Mouse (Mus musculus): ENCODE measurements at regions not wholly inside any gene's neighbourhood (a gene's known extent, or its start where the extent isn't known, plus 50 kb on each side); places are given as distances from the start of the nearest gene placed in this dataset.

DNA sequence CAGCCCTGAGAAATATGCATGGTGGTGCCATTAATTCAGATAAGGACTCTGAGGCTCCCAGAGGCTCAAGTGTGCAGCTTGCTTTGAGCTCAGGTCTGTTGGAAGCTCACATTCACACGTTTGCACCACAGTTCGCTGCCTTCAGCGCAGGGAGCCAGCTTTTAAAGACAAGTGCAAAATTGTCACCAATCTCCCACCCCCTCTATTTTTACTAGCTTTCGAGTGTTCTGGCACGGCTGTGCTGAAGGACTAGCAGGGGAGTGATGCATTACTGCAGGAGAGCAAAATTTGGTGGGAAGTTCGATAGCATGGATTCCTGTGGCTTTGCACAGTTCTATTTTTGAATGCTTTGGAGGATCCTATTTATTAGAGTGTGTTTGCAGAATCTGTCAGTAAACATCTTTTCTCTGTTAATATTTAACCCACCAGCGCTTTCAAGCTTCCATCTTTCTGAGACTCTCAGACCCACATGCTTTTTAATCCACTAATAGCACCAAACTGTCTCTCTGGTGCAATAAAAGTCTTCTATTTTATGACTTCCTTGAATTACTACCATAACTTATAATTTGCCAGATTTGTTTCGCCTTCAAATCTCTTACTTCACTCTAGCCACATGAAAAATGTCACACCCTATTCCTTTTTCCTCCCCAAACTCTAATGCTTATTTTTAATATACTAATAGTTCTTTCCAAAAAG is 453.6 kb downstream of the Hsfy2 start:
- Histone ChIP-seq H3K9ac (no peak overlapping the region), H3K27ac (no peak overlapping the region), H3K36me3 (no peaks in the 10 kb centered on the region), H3K4me2 (no peak overlapping the region), H3K4me3 (replicated peaks) (no peak overlapping the region), H3K4me1 (no peaks in the 10 kb centered on the region), H3K27me3 (replicated peaks) (no peaks in the 10 kb centered on the region), H3K9me3 (no peaks in the 10 kb centered on the region)
- 47% methylated on average over 8 of the region's 8 CpGs for WGBS
- no peak for ATAC-seq (ENCODE audit: insufficient read depth, low FRiP score, low read depth)

DNA sequence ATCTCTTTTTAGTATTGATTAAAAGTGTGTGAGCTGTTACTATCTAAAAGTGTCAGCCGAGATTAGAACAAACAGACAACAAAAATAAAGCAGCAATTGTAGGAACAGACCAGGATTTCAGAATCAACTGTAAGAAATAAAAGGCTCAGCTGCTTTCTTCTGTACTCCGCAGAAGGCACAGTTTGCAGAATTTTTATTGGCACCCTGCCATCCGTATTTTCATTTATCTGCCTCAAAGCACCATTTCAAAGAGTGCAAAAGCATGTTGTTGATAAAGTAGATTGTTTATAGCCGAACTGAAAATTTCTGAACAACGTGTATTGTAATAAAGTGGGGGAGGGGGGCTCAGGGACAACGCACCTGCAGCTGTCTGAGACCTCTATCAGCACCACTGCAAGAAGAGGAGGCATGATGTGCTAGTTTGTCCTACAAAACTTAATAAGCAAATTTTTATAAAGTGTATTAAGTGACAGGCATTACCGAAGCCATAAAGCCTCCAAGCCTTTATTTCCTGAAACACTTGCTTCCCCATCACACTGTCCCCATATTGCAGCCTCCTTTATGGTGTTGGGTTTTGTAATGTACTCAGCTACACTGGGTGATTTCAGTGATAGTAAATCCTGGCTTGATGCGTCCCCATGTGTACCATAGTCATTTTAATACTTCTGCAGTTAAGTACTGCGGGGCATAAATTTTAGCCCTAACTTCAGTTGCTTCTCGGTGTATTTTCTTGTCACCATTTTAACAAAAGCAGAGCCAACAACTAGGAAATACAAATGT is 457.8 kb downstream of the Hsfy2 start:
- Histone ChIP-seq H3K27ac (no peak overlapping the region), H3K4me1 (no peaks in the 10 kb centered on the region), H3K36me3 (no peaks in the 10 kb centered on the region), H3K9me3 (no peaks in the 10 kb centered on the region), H3K4me3 (replicated peaks) (no peak overlapping the region), H3K9ac (no peak overlapping the region), H3K4me2 (no peak overlapping the region), H3K27me3 (replicated peaks) (no peaks in the 10 kb centered on the region)
- 72% methylated on average over 10 of the region's 10 CpGs for WGBS
- ATAC-seq (ENCODE audit: insufficient read depth, low FRiP score, low read depth): no peak

DNA sequence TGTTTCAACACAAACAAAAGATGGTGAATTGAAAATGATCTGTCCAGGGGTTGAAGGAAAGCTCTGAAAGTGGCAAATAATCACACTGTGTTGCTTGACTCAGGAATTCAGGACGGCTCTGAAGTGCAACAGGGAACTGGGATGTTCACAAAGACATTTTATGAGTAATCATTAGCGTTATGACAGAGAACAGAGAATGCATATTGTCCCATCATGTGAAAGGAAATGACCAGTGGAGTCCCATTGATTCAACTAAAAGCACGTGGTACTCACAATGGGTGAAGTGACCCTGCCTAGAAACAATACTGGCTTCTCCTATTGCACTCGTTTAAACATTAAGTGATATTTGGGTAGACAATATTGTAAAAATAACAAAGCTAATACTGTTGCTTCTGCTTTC is 466.1 kb downstream of the Hsfy2 start:
- Histone ChIP-seq H3K9me3 (no peaks in the 10 kb centered on the region), H3K4me2 (no peak overlapping the region), H3K9ac (no peak overlapping the region), H3K27me3 (replicated peaks) (no peaks in the 10 kb centered on the region), H3K36me3 (no peaks in the 10 kb centered on the region), H3K27ac (no peak overlapping the region), H3K4me3 (replicated peaks) (no peak overlapping the region), H3K4me1 (no peaks in the 10 kb centered on the region)
- no peak for ATAC-seq (ENCODE audit: insufficient read depth, low FRiP score, low read depth)
- WGBS: 60% methylated on average over 4 of the region's 4 CpGs

DNA sequence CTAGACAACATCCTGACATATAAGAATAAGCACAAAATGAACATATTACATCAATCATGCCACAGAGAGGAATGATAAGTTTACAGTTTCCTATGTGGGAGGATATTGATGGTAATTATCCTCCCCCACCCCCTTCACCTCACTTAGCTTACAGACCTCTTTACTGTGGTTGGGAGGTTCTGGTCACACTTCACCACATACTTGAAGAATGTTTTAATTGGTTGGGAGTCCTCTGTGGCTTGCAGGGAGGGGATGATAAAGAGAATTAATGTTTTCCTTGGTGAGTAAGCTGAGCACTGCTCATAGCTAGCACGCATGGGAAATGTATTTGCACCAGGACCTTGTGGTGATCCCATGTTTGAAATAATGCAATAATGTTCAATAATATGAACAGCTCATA is 468.5 kb downstream of the Hsfy2 start:
- Histone ChIP-seq H3K27ac (no peak overlapping the region), H3K9me3 (no peaks in the 10 kb centered on the region), H3K4me2 (no peak overlapping the region), H3K4me1 (no peaks in the 10 kb centered on the region), H3K4me3 (replicated peaks) (no peak overlapping the region), H3K27me3 (replicated peaks) (no peaks in the 10 kb centered on the region), H3K36me3 (no peaks in the 10 kb centered on the region), H3K9ac (no peak overlapping the region)
- ATAC-seq (ENCODE audit: insufficient read depth, low FRiP score, low read depth): no peak
- WGBS: 61% methylated on average over 1 of the region's 1 CpGs

DNA sequence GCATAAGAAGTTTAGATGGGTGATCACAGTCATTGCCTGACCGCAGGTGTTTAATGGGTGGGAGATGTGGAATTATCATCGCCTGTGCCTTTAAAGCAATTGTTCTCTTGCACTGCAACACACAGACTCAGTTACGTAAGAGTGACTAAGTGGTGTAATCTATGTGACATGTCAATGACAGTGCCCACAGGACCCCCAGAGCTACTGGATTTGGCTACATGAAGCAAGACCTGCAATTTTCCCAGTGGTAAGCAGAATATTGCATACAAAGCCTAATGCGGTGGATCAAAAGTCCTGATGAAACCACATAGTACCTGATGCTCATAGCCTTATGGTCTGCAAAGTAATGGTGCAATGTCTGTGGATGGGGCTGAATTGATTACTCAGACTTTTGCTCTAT is 469.2 kb downstream of the Hsfy2 start:
- no peak for ATAC-seq (ENCODE audit: insufficient read depth, low FRiP score, low read depth)
- H3K4me3 ChIP-seq (replicated peaks): no peak overlapping the region
- 88% methylated on average over 4 of the region's 4 CpGs for WGBS

DNA sequence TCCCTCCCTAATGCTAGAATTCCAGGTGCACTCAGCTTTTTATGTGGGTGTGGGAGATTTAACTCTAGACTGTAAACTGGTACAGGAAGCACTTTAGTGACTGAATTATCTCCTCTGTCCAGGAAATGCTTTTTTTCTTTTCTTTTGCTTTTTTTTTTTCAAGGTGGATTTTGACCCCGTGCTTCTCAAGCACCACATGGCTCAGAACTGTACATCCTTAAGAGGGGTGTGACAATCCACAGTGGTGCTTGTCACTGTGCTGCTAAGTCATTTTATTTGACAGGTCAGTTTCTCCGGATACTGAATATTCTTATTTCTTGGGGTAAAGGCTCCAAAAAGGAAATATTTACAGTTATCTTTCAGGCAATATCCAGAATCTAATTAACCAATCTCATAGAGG is 472.0 kb downstream of the Hsfy2 start:
- H3K4me1 ChIP-seq: no peaks in the 10 kb centered on the region
- H3K9me3 ChIP-seq: no peaks in the 10 kb centered on the region
- H3K4me2 ChIP-seq: no peak overlapping the region
- H3K36me3 ChIP-seq: no peaks in the 10 kb centered on the region
- no peak overlapping the region for H3K4me3 ChIP-seq (replicated peaks)
- H3K27ac ChIP-seq: no peak overlapping the region
- WGBS: 61% methylated on average over 2 of the region's 2 CpGs
- no peaks in the 10 kb centered on the region for H3K27me3 ChIP-seq (replicated peaks)
- H3K9ac ChIP-seq: no peak overlapping the region
- ATAC-seq (ENCODE audit: insufficient read depth, low FRiP score, low read depth): no peak

More for the DNA sequence above, 469.2 kb downstream of the Hsfy2 start:
- no peaks in the 10 kb centered on the region for H3K9me3 ChIP-seq
- no peaks in the 10 kb centered on the region for H3K4me1 ChIP-seq
- no peak overlapping the region for H3K9ac ChIP-seq
- H3K27me3 ChIP-seq (replicated peaks): no peaks in the 10 kb centered on the region
- H3K36me3 ChIP-seq: no peaks in the 10 kb centered on the region
- H3K27ac ChIP-seq: no peak overlapping the region
- no peak overlapping the region for H3K4me2 ChIP-seq

DNA sequence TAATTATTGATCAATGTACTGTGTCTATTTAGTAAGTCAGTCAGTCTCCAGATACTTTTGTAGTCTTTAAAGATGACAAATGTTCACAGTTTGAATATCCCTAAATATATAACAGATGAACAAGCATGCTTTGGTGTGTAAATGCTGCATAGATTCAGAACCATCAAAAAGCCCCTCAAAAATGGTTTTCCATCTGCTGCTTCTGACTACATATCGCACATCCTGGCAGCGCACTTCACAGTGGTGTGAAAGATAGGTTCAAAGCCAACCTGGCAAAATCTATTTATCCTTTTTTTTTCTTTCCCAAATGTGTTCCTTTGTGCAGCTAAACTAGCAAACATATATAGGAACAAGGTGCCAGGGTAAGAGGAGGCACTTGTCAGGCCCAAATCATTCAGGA is 472.9 kb downstream of the Hsfy2 start:
- no peaks in the 10 kb centered on the region for H3K9me3 ChIP-seq
- no peaks in the 10 kb centered on the region for H3K27me3 ChIP-seq (replicated peaks)
- H3K4me3 ChIP-seq (replicated peaks): no peak overlapping the region
- no peak overlapping the region for H3K27ac ChIP-seq
- no peak overlapping the region for H3K4me2 ChIP-seq
- H3K4me1 ChIP-seq: no peaks in the 10 kb centered on the region
- 97% methylated on average over 2 of the region's 2 CpGs for WGBS
- no peaks in the 10 kb centered on the region for H3K36me3 ChIP-seq
- no peak overlapping the region for H3K9ac ChIP-seq
- ATAC-seq (ENCODE audit: insufficient read depth, low FRiP score, low read depth): no peak

DNA sequence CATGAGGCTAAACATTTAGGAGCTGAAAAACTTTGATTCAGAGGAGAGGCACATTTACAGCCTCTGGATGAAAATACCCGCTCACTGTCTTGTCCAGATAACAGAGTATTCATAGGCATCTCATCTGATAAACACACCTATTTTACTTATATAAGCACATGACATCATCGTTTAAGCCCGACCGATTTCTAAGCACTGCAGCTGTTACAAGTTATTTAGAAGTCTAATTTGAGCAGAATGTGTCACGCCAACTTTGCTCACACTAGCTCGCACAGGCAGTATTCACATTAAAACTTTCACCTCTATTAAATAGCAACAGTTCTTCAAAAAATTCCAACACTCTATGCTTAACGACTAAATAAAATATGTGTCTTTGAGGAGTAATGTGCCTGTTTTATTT is 506.3 kb downstream of the Hsfy2 start:
- H3K9ac ChIP-seq: no peak overlapping the region
- 60% methylated on average over 7 of the region's 7 CpGs for WGBS
- H3K4me3 ChIP-seq (replicated peaks): no peak overlapping the region
- no peaks in the 10 kb centered on the region for H3K27me3 ChIP-seq (replicated peaks)
- H3K36me3 ChIP-seq: no peaks in the 10 kb centered on the region
- no peak overlapping the region for H3K4me2 ChIP-seq
- H3K27ac ChIP-seq: no peak overlapping the region
- H3K4me1 ChIP-seq: no peaks in the 10 kb centered on the region
- no peak for ATAC-seq (ENCODE audit: insufficient read depth, low FRiP score, low read depth)
- H3K9me3 ChIP-seq: no peaks in the 10 kb centered on the region

DNA sequence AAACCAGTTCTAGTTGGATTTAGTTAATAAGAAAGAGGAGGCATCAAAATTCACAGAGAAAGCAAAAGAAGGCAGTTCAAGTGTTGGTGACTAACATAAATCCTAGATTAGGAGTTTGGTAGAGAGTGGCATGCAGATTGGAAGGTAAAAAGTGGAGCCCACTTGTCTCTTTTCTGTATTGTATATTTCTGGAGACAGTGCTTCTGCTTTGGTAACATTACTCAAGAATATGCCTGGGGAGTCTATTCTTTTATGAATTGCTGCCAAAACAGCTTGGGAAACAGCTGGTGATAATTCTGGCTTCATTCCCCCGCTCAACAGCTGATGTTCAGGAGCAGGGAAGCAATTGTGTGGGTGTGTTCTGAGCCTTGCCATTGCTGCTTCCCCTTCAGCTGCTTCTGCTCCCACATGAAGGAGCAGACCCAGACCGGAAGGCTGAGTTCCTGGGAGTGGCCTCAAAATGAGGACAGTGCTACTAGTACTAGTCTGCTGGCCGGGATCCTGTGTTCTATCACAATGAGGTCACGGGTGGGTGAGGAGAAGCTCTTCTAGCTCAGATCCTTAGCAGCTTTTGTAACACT is 547.9 kb downstream of the Hsfy2 start:
- no peak overlapping the region for H3K27ac ChIP-seq
- H3K9me3 ChIP-seq: no peaks in the 10 kb centered on the region
- no peak overlapping the region for H3K4me2 ChIP-seq
- H3K4me3 ChIP-seq (replicated peaks): no peak overlapping the region
- no peaks in the 10 kb centered on the region for H3K36me3 ChIP-seq
- peak; percentile 65; the same call in 1 of the 2 replicates for ATAC-seq (ENCODE audit: insufficient read depth, low FRiP score, low read depth)
- H3K4me1 ChIP-seq: peaks cover 3% of the 10 kb centered on the region; the same call in 1 of the 2 replicates
- H3K27me3 ChIP-seq (replicated peaks): no peaks in the 10 kb centered on the region
- H3K9ac ChIP-seq: no peak overlapping the region
- WGBS: 31% methylated on average over 4 of the region's 4 CpGs

DNA sequence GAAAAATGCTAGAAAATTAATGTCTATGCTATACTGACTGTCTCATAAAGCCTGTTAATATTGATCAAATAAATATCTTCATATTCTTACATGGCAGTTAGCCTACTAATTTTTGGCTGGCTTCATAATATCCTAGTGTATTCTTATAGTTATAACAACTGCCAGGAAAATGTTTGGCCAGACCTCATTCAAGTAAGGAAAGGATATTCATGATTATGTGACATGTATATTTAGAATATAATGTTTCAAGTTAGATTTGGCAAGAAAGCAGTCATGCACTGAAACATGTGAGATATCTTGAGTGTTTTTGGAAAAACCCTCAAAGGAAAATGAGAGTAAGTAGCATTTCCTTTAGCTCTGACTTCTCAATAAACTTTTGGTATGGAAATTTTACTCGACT is 548.9 kb downstream of the Hsfy2 start:
- H3K4me2 ChIP-seq: no peak overlapping the region
- WGBS: 42% methylated on average over 1 of the region's 1 CpGs
- no peaks in the 10 kb centered on the region for H3K36me3 ChIP-seq
- ATAC-seq (ENCODE audit: insufficient read depth, low FRiP score, low read depth): no peak
- H3K27ac ChIP-seq: no peak overlapping the region
- peaks cover 3% of the 10 kb centered on the region; the same call in 1 of the 2 replicates for H3K4me1 ChIP-seq
- H3K9me3 ChIP-seq: no peaks in the 10 kb centered on the region
- H3K4me3 ChIP-seq (replicated peaks): no peak overlapping the region
- no peak overlapping the region for H3K9ac ChIP-seq
- H3K27me3 ChIP-seq (replicated peaks): no peaks in the 10 kb centered on the region

DNA sequence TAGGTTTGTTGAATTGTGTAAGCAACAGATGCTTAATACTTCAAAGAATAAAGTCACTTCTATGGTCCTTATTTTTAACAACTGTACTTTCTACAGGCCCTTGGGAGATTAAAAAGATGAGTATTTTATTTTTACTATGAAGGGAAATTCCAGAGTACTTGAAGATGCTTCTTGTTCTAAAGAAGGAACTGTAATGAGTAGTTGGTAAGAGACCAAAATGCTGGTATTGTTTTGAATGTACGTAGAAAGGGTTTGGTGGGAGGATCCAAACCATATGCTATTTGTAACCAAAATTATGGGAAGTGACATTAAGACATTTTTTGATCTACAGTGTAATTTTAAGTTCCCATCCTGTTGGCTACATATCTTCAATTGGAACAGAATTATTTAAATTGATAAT is 560.5 kb downstream of the Hsfy2 start:
- H3K4me3 ChIP-seq (replicated peaks): no peak overlapping the region
- 68% methylated on average over 1 of the region's 1 CpGs for WGBS
- H3K9ac ChIP-seq: no peak overlapping the region
- no peaks in the 10 kb centered on the region for H3K4me1 ChIP-seq
- H3K4me2 ChIP-seq: no peak overlapping the region
- H3K27ac ChIP-seq: no peak overlapping the region
- H3K9me3 ChIP-seq: no peaks in the 10 kb centered on the region
- no peaks in the 10 kb centered on the region for H3K36me3 ChIP-seq
- no peaks in the 10 kb centered on the region for H3K27me3 ChIP-seq (replicated peaks)
- no peak for ATAC-seq (ENCODE audit: insufficient read depth, low FRiP score, low read depth)

DNA sequence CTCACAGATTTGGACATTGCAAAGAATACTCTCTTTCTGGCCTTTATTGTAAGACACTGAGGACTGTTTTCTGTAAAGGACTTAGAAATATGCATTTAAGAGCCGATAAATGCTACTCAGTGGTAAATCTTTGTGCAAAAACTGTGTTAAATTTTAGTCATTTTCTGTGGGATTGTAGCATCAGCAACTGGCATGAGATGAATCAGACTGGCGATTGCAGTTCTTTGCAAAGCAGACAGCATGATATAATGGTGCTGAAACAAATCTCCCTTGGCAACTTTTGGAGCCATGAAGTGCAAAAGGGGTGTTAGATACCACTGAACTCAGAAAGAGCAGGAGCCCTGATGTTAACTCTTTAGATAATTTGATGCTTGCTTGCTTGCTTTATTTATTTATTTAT is 565.0 kb downstream of the Hsfy2 start:
- Histone ChIP-seq H3K4me3 (replicated peaks) (no peak overlapping the region), H3K27me3 (replicated peaks) (no peaks in the 10 kb centered on the region), H3K9me3 (no peaks in the 10 kb centered on the region), H3K4me1 (no peaks in the 10 kb centered on the region), H3K27ac (no peak overlapping the region), H3K9ac (no peak overlapping the region), H3K36me3 (no peaks in the 10 kb centered on the region), H3K4me2 (no peak overlapping the region)
- no peak for ATAC-seq (ENCODE audit: insufficient read depth, low FRiP score, low read depth)
- WGBS: 74% methylated on average over 2 of the region's 2 CpGs

All from stomach, embryonic 15.5 days (tissue).